Comparison of ENCODE assay signal across 8 mouse cellular contexts in the genomic region with DNA sequence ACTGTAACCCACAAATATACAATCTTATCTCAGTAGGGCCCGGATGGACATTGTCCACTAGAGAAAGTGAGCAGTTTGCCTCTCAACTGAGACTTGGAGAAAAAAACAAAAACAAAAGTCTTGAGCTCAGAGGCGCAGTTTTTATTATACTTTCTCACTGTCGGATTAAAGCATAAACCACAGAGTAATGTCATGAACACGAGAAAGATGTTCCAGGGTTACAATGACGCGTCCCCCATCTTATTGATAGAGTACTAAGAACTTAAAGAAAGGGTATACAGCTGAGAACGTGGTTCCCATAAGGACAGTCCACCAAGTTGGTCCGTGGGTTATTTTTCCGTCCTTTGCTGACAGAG. TPM values are rescaled to one million over a fixed set of nuclear protein-coding genes. Genes with fewer than 3 reads are reported as not detected.
DNase-seq lines count a peak whose midpoint lies in the region; ATAC-seq and TF ChIP-seq lines count a peak whose summit lies in the region.

No protein-coding gene starts in this region.

- no peaks in the 10 kb centered on the region for H3K36me3 ChIP-seq in heart, embryonic 16.5 days (ENCODE audit: control insufficient read depth, insufficient read depth)
- no peaks in the 10 kb centered on the region for H3K36me3 ChIP-seq in ES-E14 (ENCODE audit: control insufficient read depth, insufficient read depth, low read length, poor library complexity, severe bottlenecking)
- no peaks in the 10 kb centered on the region for H3K36me3 ChIP-seq in hindbrain, embryonic 10.5 days
- no peaks in the 10 kb centered on the region for H3K36me3 ChIP-seq in midbrain, embryonic 12.5 days

- peaks cover 18% of the 10 kb centered on the region for H3K4me1 ChIP-seq in heart, embryonic 16.5 days (ENCODE audit: control insufficient read depth, insufficient read depth, low read length)
- H3K4me1 ChIP-seq in ES-E14 (ENCODE audit: control insufficient read depth in 2 of 2, insufficient read depth in 2 of 2, low read length in 2 of 2, poor library complexity in 1 of 2) = 0 out of 4 replicates have a peak, but pooled peaks cover 0 to 3% of the 10 kb centered on the region in 2 experiments
- peaks cover 23% of the 10 kb centered on the region for H3K4me1 ChIP-seq in hindbrain, embryonic 10.5 days (replicated peaks)
- peaks cover 17% of the 10 kb centered on the region for H3K4me1 ChIP-seq in midbrain, embryonic 12.5 days

- peak overlapping the region; percentile 99 for H3K27ac ChIP-seq in heart, embryonic 16.5 days (ENCODE audit: low read length)
- no peak overlapping the region for H3K27ac ChIP-seq in ES-E14 (ENCODE audit: insufficient read depth, low read depth, low read length, poor library complexity, severe bottlenecking)
- H3K27ac ChIP-seq in hindbrain, embryonic 10.5 days = peak overlapping the region; percentile 99
- H3K27ac ChIP-seq in midbrain, embryonic 12.5 days (replicated peaks) = peak overlapping the region; percentile 100

- no peaks in the 10 kb centered on the region for H3K9me3 ChIP-seq in heart, embryonic 16.5 days (replicated peaks; ENCODE audit: control insufficient read depth, low read length)
- H3K9me3 ChIP-seq in ES-E14 (ENCODE audit: control insufficient read depth, insufficient read depth, low read depth, low read length) = no peaks in the 10 kb centered on the region
- H3K9me3 ChIP-seq in hindbrain, embryonic 10.5 days = peaks cover 6% of the 10 kb centered on the region; the same call in 1 of the 2 replicates
- no peaks in the 10 kb centered on the region for H3K9me3 ChIP-seq in midbrain, embryonic 12.5 days

- H3K9ac ChIP-seq in heart, embryonic 16.5 days (ENCODE audit: low read length) = peak overlapping the region; percentile 97
- H3K9ac ChIP-seq in ES-E14 (ENCODE audit: insufficient read depth, low read depth, low read length, poor library complexity, severe bottlenecking) = peak overlapping the region; percentile 70
- peak overlapping the region; percentile 94 for H3K9ac ChIP-seq in midbrain, embryonic 12.5 days (replicated peaks)

- intact Hi-C loops in heart, postnatal 10 days (cut with DNase I) = loop anchor here (1.0 kb wide), 1 partner anchor 10 kb away; no protein-coding TSS in a partner anchor

- in situ Hi-C loops in ES-E14 (cut with MboI; ENCODE audit: low sequenced_read_pairs in 2 of 2, unreplicated experiment in 2 of 2) = no loop called here

- no peaks in the 10 kb centered on the region for H3K27me3 ChIP-seq in heart, embryonic 16.5 days (ENCODE audit: control insufficient read depth, insufficient read depth, low read length)
- no peaks in the 10 kb centered on the region for H3K27me3 ChIP-seq in hindbrain, embryonic 10.5 days (ENCODE audit: insufficient read depth, poor library complexity, severe bottlenecking)
- H3K27me3 ChIP-seq in midbrain, embryonic 12.5 days = peaks cover 5% of the 10 kb centered on the region; the same call in 1 of the 2 replicates

- no peak for ATAC-seq in heart, embryonic 16.5 days (replicated peaks; ENCODE audit: extremely low read depth, insufficient read depth, low FRiP score)
- ATAC-seq in midbrain, embryonic 12.5 days (ENCODE audit: low FRiP score, low read depth) = no peak

- no peak for DNase-seq in heart, postnatal 10 days
- DNase-seq in ES-E14 (ENCODE audit: low read depth, low spot score) = no peak
- no peak for DNase-seq in hindbrain, embryonic 10.5 days (ENCODE audit: low spot score)
- DNase-seq in right cerebral cortex, postnatal 14 days = no peak
- DNase-seq in left cerebral cortex, adult 18-20 months (ENCODE audit: low spot score in 2 of 2) = no peak
- DNase-seq in adrenal gland, postnatal 14 days = no peak

- WGBS in heart, embryonic 16.5 days = 1% methylated on average over 9 of the region's 9 CpGs
- WGBS in hindbrain, embryonic 10.5 days = 3% methylated on average over 9 of the region's 9 CpGs
- under 1% methylated on average over 9 of the region's 9 CpGs for WGBS in midbrain, embryonic 12.5 days

- peak overlapping the region; percentile 74 for H3K4me3 ChIP-seq in heart, embryonic 16.5 days (ENCODE audit: low read length)
- H3K4me3 ChIP-seq in ES-E14 (ENCODE audit: insufficient read depth in 1 of 2, low read depth in 1 of 2, low read length in 2 of 2, poor library complexity in 1 of 2, severe bottlenecking in 1 of 2) = peak overlapping the region; percentile 80 to 94
- peak overlapping the region; percentile 97 for H3K4me3 ChIP-seq in hindbrain, embryonic 10.5 days
- peak overlapping the region; percentile 97 for H3K4me3 ChIP-seq in midbrain, embryonic 12.5 days

- H3K4me2 ChIP-seq in heart, embryonic 16.5 days (ENCODE audit: low read depth, low read length) = peak overlapping the region; percentile 71
- H3K4me2 ChIP-seq in midbrain, embryonic 12.5 days (replicated peaks) = peak overlapping the region; percentile 80

TF ChIP-seq in ES-E14, 5 proteins besides CTCF, POLR2A, EP300 and RAD21:
- TF ChIP-seq CHD2 (IDR thresholded peaks at IDR 0.05; ENCODE audit: low read depth, low read length) = no peak
- no peak for TF ChIP-seq ZNF384 (IDR thresholded peaks at IDR 0.05; ENCODE audit: low read depth, low read length)
- no peak for TF ChIP-seq ZC3H11A (IDR thresholded peaks at IDR 0.05; ENCODE audit: borderline replicate concordance, low read depth, low read length)
- TF ChIP-seq HCFC1 (IDR thresholded peaks at IDR 0.05; ENCODE audit: borderline replicate concordance, insufficient read depth, low read length) = no peak

RNA-seq across cellular contexts. Expression of gene Elf2, which starts 1.1 kb away (rescaled TPM):
- 53.4 and 61.9 TPM in 2 replicates for polyA plus RNA-seq in heart, embryonic 16.5 days (2015; fragmentation: Nextera tagmentation; extraction: Ambion mirVana)
- 10 to 100 TPM; 79.8 to 85.1 TPM for total RNA-seq in heart, postnatal 10 days (2021)
- 26.7 and 28.4 TPM in 2 replicates for total RNA-seq in ES-E14 (2012; rRNA removed)
- polyA plus RNA-seq in hindbrain, embryonic 10.5 days (2016; fragmentation: Nextera tagmentation; extraction: Ambion mirVana) = 35.4 and 40.5 TPM in 2 replicates
- 38.3 and 50.1 TPM in 2 replicates for polyA plus RNA-seq in midbrain, embryonic 12.5 days (2016; fragmentation: Nextera tagmentation; extraction: Ambion mirVana)
- total RNA-seq in left cerebral cortex, adult 18-20 months (2021) = 10 to 100 TPM; 58.3 to 60.2 TPM
- 87.8 and 88.4 TPM in 2 replicates for total RNA-seq in adrenal gland, postnatal 14 days (2021)

RNA-seq across cellular contexts. Expression of gene Mgarp, which starts 57.2 kb away (rescaled TPM):
- polyA plus RNA-seq in heart, embryonic 16.5 days (2015; fragmentation: Nextera tagmentation; extraction: Ambion mirVana) = 10.2 and 10.7 TPM in 2 replicates
- under 1 TPM; 0.42 to 0.48 TPM for total RNA-seq in heart, postnatal 10 days (2021)
- total RNA-seq in ES-E14 (2012; rRNA removed) = 12.5 and 17.5 TPM in 2 replicates
- 7.5 and 11.8 TPM in 2 replicates for polyA plus RNA-seq in hindbrain, embryonic 10.5 days (2016; fragmentation: Nextera tagmentation; extraction: Ambion mirVana)
- 11.7 and 19.2 TPM in 2 replicates for polyA plus RNA-seq in midbrain, embryonic 12.5 days (2016; fragmentation: Nextera tagmentation; extraction: Ambion mirVana)
- total RNA-seq in left cerebral cortex, adult 18-20 months (2021) = not detected
- 308 and 324 TPM in 2 replicates for total RNA-seq in adrenal gland, postnatal 14 days (2021)

Comparison
In these comparisons a context has a peak if more than half of its experiments do, and no peak if none do; other contexts are left out.
1. RNA of gene Mgarp, which starts 57.2 kb away (total RNA-seq): 308 to 324 TPM in adrenal gland, postnatal 14 days; 12.5 to 17.5 TPM in ES-E14, 0.42 to 0.48 TPM in heart, postnatal 10 days and not detected in left cerebral cortex, adult 18-20 months; every median in the first group is over 10 times any median in the second.
2. Peak in every context shown above with its lines, with median percentiles within 50 percentile points of each other: H3K4me3 ChIP-seq and H3K9ac ChIP-seq.